Mouse (Mus musculus) midbrain, postnatal 0 days (tissue): ENCODE data around the gene Tpcn2. TPM values are rescaled to one million over a fixed set of nuclear protein-coding genes. Genes with fewer than 3 reads are reported as not detected.

Experiments
- ATAC-seq: fragments of 200-750 bp; cut with Nextera tagmentation; 2 replicates; pipeline ENCODE4 v1.8.0; 2017; ENCODE audit warnings: moderate number of reproducible peaks, mild to moderate bottlenecking, moderate TSS enrichment, moderate library complexity; ENCODE audit not compliant: low FRiP score
- DNase-seq: peaks from one replicate; pipeline ENCODE4 v3.0.0-alpha.2; 2015; ENCODE audit warnings: low spot score
- H3K27ac ChIP-seq: fragments of 300-500 bp; sonication (generic); 2 replicates; pipeline ENCODE4 v1.5.1; 2014; ENCODE audit warnings: low read depth, mild to moderate bottlenecking, low read length, mixed read lengths
- H3K27me3 ChIP-seq: fragments of 300-500 bp; sonication (generic); 2 replicates; pipeline ENCODE4 v1.6.1; 2014; ENCODE audit warnings: low read length, control low read depth, mixed read lengths; ENCODE audit not compliant: insufficient read depth
- H3K36me3 ChIP-seq: fragments of 300-500 bp; sonication (generic); 2 replicates; pipeline ENCODE4 v1.6.1; 2014; ENCODE audit warnings: low read length, control low read depth, mixed read lengths; ENCODE audit not compliant: insufficient read depth
- H3K4me1 ChIP-seq: fragments of 300-500 bp; sonication (generic); 2 replicates; pipeline ENCODE4 v1.6.1; 2014; ENCODE audit warnings: mild to moderate bottlenecking, control low read depth, antibody characterized with exemption, low read length, mixed read lengths; ENCODE audit not compliant: insufficient read depth
- H3K4me2 ChIP-seq: fragments of 300-500 bp; sonication (generic); 2 replicates; pipeline ENCODE4 v1.6.1; 2014; ENCODE audit warnings: low read depth, mild to moderate bottlenecking, low read length, mixed read lengths; ENCODE audit not compliant: poor library complexity, severe bottlenecking
- H3K4me3 ChIP-seq: fragments of 300-500 bp; sonication (generic); 2 replicates; pipeline ENCODE4 v1.5.1; 2014; ENCODE audit warnings: low read depth, mild to moderate bottlenecking, low read length, moderate library complexity
- H3K9ac ChIP-seq: fragments of 300-500 bp; sonication (generic); replicated peaks from 2 replicates; pipeline ENCODE4 v1.6.1; 2014; ENCODE audit warnings: mild to moderate bottlenecking, low read length, moderate library complexity, mixed read lengths; ENCODE audit not compliant: poor library complexity, severe bottlenecking
- H3K9me3 ChIP-seq: fragments of 300-500 bp; sonication (generic); 2 replicates; pipeline ENCODE4 v1.6.1; 2016; ENCODE audit warnings: low read length, control low read depth
- CTCF ChIP-seq: IDR thresholded peaks from 2 replicates; pipeline ENCODE4 v1.5.1; 2016; ENCODE audit warnings: antibody characterized with exemption, mild to moderate bottlenecking
- WGBS: fragments of 180-500 bp; shearing (Covaris S2); extraction: QIAGEN DNeasy Blood & Tissue Kit; methylation state at CpG from one replicate; pipeline ENCODE4 v1.1.7; 2014; 5-methylcytosine and 5-hydroxymethylcytosine counted together
- polyA plus RNA-seq: library from polyadenylated mRNA; unstranded; fragments of >200 nt; fragmentation: Nextera tagmentation; extraction: Ambion mirVana; gene quantifications from 2 replicates; pipeline ENCODE4 v1.2.1, GENCODE M21; 2015
- total RNA-seq: library from RNA; depleted of rRNA; stranded (reverse); fragments of >200 nt; gene quantifications from 2 replicates; pipeline ENCODE4 v1.2.3, GENCODE M21; 2014

The Tpcn2 gene
- total and polyA plus RNA-seq, 2 experiments from 2014 or later, result 1.5 to 2.8 TPM

DNA sequence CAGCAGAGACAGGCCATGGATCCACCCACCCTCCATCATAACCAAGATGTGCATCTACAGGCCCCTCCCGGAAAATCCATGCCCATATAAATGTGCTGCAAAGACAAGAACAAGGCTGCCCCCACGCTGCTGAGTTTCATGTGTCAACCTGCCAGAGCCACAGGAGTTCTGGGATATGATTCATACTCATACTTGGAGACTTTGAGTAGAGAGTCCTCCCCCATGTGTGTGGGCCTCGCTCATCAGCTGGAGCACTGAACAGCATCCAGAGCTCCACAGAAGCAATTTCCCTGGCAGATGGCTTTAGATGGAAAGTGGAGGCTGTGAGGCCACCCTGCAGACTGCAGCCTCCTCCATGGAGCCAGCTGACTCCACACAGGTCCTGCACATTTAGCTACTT lies 86.8 kb downstream of the Tpcn2 start:
- Histone ChIP-seq H3K9ac (no peak overlapping the region), H3K27me3 (no peaks in the 10 kb centered on the region), H3K27ac (no peak overlapping the region), H3K4me2 (no peak overlapping the region), H3K4me3 (no peak overlapping the region), H3K4me1 (no peaks in the 10 kb centered on the region), H3K9me3 (no peaks in the 10 kb centered on the region), H3K36me3 (no peaks in the 10 kb centered on the region)
- 90% methylated on average over 3 of the region's 3 CpGs for WGBS
- TF ChIP-seq CTCF, result no peak
- DNase-seq, result peak; percentile 47
- no peak for ATAC-seq

DNA sequence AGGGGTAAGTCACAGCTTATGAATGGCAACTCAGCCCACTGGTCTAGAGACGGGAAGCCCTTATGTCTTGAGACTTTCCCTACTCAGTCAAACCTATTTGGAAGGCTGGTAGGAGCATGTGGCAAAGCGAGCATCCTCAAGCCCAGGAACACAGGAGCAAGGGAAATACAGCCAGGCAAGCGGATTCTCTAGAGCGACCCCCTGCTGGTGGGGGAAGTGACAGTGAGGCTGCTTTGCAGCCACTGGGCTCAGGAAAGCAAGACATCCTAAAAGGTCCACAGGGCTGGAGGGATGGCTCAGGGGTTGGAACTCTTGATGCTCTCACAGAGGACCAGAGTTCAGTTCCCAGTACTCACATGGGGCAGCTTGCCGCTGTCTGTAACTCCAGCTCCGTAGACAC lies 87.5 kb downstream of the Tpcn2 start:
- H3K4me1 ChIP-seq, result no peaks in the 10 kb centered on the region
- H3K9me3 ChIP-seq, result no peaks in the 10 kb centered on the region
- H3K4me2 ChIP-seq, result no peak overlapping the region
- no peak overlapping the region for H3K9ac ChIP-seq
- no peak for ATAC-seq
- no peak for DNase-seq
- no peaks in the 10 kb centered on the region for H3K27me3 ChIP-seq
- 87% methylated on average over 6 of the region's 6 CpGs for WGBS
- TF ChIP-seq CTCF, result no peak
- H3K4me3 ChIP-seq, result no peak overlapping the region
- H3K36me3 ChIP-seq, result no peaks in the 10 kb centered on the region
- H3K27ac ChIP-seq, result no peak overlapping the region

DNA sequence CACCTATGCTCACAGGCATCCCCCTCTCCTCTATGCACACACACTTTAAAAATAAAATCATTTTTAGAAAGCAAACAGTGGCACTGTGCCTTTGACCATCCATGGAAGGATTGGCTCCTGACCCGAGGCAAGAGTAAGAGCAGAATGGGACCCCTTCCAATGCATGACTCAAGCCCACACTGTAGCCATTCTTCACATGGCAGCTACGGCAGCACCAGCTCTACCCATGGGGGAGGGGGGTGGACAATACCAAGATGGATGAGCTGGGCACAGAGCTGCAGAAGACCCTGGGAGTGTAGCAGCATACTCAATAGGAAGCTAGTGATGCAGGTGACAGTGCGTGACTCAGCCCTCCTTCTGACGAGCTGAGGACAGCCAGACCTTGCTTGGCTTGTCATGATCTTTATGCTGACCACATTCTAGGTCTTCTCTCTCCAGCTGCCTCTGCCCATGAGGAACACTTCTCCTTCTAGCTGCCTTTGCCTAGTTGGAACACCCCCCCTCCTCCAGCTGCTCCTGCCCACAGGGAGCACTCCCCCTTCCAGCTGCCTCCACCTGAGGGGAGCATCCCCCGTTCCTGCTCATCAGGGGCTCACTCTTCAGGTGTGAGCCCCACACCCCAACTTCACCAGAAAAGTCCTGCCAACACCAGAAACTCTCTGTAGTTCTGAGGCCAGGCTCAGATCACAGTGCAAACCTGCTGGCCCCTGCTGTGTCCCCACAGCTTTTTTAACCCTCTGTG lies 88.5 kb downstream of the Tpcn2 start:
- no peak for TF ChIP-seq CTCF
- Histone ChIP-seq H3K4me1 (no peaks in the 10 kb centered on the region), H3K9me3 (no peaks in the 10 kb centered on the region), H3K36me3 (no peaks in the 10 kb centered on the region), H3K27me3 (no peaks in the 10 kb centered on the region), H3K27ac (no peak overlapping the region), H3K4me3 (no peak overlapping the region), H3K4me2 (no peak overlapping the region), H3K9ac (no peak overlapping the region)
- DNase-seq (no peak), ATAC-seq (0 out of 2 replicates have a peak, but pooled peaks have one; percentile 23)
- WGBS, result 68% methylated on average over 5 of the region's 5 CpGs

DNA sequence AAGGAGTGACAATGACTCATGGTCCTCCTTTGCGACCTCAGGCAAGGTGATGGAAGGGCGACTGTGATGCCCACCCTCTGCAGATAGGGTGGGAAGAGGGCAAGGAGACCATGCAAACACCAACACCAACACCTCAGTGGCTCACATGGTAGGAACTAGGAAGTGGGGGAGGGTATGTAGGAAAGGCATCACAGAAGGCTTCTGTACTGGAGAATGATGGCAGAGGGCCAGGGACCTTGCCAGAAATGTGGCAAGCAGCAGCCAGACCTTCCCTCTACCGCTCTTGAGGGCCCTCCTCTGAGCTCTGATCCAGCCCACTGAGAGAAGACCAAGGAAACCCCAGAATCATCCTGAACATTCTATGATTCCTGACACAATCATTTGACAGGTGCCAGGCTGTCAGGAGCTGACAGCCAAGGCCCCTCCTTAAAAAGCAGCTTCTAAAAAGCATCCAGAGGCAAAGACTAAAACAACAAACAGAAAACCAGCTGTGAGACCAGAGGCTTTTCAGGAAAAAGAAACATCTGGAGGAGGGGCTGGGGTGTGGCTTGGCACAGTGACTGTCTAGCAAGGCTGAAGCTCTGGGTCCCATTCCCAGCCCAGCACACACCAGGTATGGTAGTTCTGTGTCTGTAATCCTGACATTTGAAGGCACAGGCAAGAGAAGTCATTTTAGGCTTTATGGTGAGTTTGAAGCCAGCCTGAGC lies 89.2 kb downstream of the Tpcn2 start:
- 68% methylated on average over 3 of the region's 3 CpGs for WGBS
- H3K4me2 ChIP-seq, result no peak overlapping the region
- TF ChIP-seq CTCF, result no peak
- H3K4me1 ChIP-seq, result no peaks in the 10 kb centered on the region
- H3K27ac ChIP-seq, result no peak overlapping the region
- peak; percentile 86 for DNase-seq
- no peaks in the 10 kb centered on the region for H3K27me3 ChIP-seq
- no peak overlapping the region for H3K9ac ChIP-seq
- ATAC-seq, result peak; percentile 27; the same call in 1 of the 2 replicates
- H3K4me3 ChIP-seq, result no peak overlapping the region
- H3K9me3 ChIP-seq, result no peaks in the 10 kb centered on the region
- no peaks in the 10 kb centered on the region for H3K36me3 ChIP-seq

DNA sequence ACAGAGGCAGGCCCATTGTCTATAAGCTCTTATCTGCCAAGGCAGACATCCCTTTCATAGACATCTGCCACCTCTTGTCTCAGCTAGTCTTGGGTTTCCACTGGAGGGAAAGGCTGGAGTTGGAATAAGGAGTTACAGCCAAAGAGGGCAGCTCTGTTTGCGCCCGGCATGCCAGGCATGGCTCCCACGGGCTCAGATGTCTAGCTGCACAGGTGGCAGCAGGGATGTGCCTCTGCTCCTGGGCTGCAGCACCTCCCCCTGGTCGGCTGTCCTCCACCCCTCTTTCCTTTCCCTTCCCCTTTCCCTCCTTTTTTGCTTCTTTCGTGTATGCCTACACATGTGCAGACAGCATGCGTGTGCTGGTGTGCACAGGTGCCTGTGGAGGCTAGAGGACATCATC lies 91.0 kb downstream of the Tpcn2 start:
- Histone ChIP-seq H3K27me3 (no peaks in the 10 kb centered on the region), H3K4me3 (no peak overlapping the region), H3K36me3 (no peaks in the 10 kb centered on the region), H3K4me1 (no peaks in the 10 kb centered on the region), H3K9ac (no peak overlapping the region), H3K4me2 (no peak overlapping the region), H3K9me3 (no peaks in the 10 kb centered on the region), H3K27ac (no peak overlapping the region)
- TF ChIP-seq CTCF, result no peak
- 79% methylated on average over 6 of the region's 6 CpGs for WGBS
- ATAC-seq (no peak), DNase-seq (no peak)

DNA sequence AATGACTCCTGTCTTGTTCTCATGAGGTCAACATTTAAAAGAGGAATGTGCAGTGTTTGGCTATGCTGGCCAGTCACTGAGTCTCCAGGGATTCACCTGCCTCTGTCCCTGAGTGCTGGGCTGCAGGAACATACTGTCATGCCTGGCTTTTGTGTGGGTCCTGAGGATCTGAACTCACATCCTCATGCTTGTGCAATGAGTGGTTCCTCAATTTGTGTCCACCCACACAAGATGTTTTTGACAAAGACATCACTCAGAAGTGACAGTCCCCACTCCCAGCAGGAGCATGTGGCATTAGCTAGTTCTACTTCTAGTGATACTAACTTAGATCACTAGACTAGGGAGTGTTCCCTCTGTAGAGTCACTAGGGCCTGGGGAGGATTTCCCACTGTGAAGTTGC lies 93.3 kb downstream of the Tpcn2 start:
- no peak overlapping the region for H3K27ac ChIP-seq
- H3K36me3 ChIP-seq, result no peaks in the 10 kb centered on the region
- H3K4me1 ChIP-seq, result no peaks in the 10 kb centered on the region
- H3K9me3 ChIP-seq, result no peaks in the 10 kb centered on the region
- no peak overlapping the region for H3K4me3 ChIP-seq
- no peaks in the 10 kb centered on the region for H3K27me3 ChIP-seq
- no peak overlapping the region for H3K9ac ChIP-seq
- H3K4me2 ChIP-seq, result no peak overlapping the region
- ATAC-seq (no peak), DNase-seq (no peak)
- no peak for TF ChIP-seq CTCF
